Mouse (Mus musculus) kidney, adult 2 months (tissue): ENCODE measurements around the gene Thegl.

Source experiments
- CTCF ChIP-seq: fragments of 200-500 bp; conservative IDR thresholded peaks from 2 replicates; pipeline ENCODE4 v1.5.1; 2011; ENCODE audit warnings: low read depth, mild to moderate bottlenecking, control low read depth, low read length, moderate library complexity, mixed read lengths; ENCODE audit not compliant: insufficient read depth, insufficient read length
- POLR2A ChIP-seq: fragments of 200-500 bp; IDR thresholded peaks from one replicate; pipeline ENCODE4 v1.6.1; 2011; ENCODE audit warnings: low read depth, low read length, control low read depth

DNA sequence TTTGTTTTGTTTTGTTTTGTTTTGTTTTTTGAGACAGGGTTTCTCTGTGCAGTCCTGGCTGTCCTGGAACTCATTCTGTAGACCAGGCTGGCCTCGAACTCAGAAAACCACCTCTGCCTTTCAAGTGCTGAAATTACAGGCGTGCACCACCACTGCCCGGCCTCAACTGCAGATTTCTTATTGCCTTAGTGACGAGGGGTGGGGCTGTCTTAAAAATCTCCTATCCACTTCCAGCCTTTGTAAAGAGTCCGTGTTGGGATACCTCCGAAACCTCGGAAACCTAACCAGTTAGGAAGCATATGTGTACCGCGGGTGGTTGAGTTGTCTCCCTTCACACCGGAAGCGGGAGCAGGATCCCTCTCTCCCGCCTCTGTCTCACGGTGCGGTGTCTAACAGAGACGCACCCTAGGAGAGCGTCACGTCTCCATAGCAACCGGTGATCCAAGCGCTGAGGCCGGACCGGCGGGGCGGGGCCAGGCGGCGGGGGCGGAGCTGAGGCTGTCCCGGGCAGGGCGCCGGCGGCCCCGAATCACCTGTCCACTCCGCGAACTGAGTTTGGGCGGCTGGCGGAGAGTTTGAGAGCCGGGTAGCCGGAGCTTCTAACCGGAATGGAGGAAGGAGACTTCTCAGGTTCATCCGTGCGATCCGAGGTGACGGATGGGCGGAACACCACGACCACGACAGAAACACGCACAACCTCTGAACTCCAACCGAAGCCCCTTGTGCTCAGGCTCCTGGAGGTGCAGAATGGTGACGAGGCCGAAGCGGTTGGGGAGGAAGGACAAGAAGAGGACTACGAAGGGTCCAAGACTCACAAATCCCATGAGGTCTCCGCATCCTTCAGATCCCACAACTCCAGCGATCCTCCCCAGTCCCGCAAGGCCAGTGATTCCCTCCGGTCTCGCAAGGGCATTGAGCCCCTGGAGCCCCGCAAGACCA, at the start of gene Thegl:
- TF ChIP-seq POLR2A = no peak
- no peak for TF ChIP-seq CTCF
